Mouse (Mus musculus): Measurements from ENCODE around the gene Vmn1r219.
"Not testable (repeated sequence)": the region's sequence is repeated elsewhere in the genome, so short reads cannot be mapped to it uniquely, and the experiment has no call there.

The Vmn1r219 gene

DNA sequence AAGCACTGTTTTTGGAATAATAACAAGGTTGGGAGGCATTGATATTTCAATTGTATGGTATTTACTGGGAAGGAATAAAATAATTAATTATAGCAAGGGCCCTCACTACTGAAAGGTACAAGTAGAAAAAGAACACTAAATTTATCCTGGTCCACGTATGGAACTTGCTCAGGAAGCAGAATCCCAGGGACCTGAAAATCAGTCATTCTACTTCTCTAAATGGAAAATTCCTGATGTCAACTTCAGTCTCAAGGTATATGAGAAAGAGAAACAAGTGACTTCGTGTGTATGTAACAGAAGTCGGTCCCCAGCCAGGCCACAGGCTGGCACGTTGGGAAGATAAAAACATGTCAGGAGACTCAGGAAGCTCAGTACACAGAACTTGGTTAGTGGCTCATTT, at the start of gene Vmn1r219:
Vmn1r219 (plus strand) TSS at position 301 of the 400 bp plus-strand sequence.
- DNase-seq (ENCODE audit: low spot score), result no peak

GRCm38 (mm10) chr13:23118126-23118525, 41.0 kb upstream of the Vmn1r219 start, which contains the start of gene Vmn1r217:
Gene Vmn1r217 (minus strand): TSS chr13:23118226.
- DNase-seq (ENCODE audit: low spot score), result not testable (repeated sequence)

GRCm38 (mm10) chr13:23120611-23121010, 38.5 kb upstream of the Vmn1r219 start:
- DNase-seq (ENCODE audit: low spot score), result no peak

DNA sequence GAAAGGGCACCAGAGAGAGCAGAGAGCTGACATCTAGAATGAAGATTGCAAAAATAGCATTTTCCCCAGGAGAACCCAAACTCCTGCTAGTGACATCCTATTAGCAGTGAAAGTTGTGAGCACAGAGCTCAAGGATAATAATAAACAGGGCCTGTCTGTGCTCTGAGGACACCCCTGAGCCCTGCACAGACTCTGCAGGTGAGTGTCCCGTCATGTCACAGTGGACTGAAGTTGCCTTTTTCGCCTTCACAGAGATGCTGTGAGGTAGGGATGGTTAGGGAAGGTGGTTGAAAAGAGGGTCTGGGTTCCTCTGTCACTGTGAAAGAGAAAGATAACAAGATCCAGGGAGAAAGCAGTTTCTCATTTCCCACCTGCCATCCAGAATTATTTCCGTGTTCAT, 26.0 kb upstream of the Vmn1r219 start, which contains the start of gene Vmn1r218:
Vmn1r218 (plus strand) TSS at position 57 of the 400 bp plus-strand sequence.
- no peak for DNase-seq (ENCODE audit: low spot score)

DNA sequence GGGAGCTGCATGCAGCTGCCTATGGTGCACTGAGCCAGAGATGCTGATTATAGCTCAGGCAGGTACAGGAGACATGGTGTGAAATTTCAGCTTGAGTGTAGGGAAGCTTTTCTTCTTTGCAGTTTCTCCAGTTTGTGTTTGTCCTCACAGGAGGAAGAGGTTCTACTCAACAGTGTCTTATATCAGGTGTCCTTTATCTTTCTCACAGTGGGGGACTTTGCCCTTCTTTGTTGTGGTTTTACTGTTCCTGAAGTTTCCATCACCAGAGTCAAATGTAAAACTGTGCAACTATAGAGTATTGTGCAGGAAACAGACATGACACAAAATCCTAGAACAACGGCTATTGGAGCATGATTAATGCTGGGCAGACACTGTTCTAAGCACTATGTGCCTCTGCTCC, 25.6 kb upstream of the Vmn1r219 start:
- DNase-seq (ENCODE audit: low spot score), result no peak

DNA sequence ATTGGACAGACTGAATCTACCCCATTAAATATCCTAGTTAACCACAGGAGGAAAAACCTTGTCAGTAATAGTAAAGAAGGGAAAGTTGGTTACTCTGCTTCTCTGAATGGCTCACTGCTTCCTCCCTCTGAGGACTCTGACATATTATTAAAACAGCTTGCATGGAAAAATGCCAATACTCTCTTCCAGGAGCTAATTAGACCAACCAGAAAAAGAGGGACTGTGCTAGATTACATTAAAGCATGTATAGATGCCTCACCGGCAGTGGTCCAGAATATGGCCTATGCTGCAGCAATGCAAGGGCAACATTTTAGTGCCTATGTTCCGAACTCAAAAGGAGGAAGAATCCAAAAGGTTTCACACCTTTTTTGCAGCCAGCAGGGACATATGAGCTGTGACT, 20.2 kb upstream of the Vmn1r219 start:
- DNase-seq (ENCODE audit: low spot score), result no peak

DNA sequence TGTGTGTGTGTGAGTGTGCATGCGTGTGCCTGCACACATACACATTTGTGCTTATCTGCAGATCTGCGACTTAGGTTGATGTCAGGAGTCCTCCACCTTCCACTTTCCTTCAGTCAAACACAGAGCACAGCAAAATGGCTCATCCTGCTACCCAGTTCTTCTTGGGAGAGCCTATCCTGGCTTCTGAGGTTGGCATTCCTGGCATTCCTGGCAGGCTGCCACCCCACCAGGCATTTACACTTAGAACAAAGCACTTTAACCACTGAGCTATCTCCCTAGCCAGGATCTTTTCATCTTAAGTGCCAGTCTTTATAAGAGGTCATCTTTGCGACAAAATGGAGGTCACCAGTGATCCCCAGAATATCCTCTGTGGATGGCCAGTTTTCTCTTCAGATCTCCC, 1.3 kb upstream of the Vmn1r219 start:
- DNase-seq (ENCODE audit: low spot score), result peak; percentile 6

GRCm38 (mm10) chr13:23166471-23166870, 7.4 kb downstream of the Vmn1r219 start:
- DNase-seq (ENCODE audit: low spot score), result not testable (repeated sequence)

GRCm38 (mm10) chr13:23187875-23188274, 28.8 kb downstream of the Vmn1r219 start, which contains the start of gene Vmn1r220:
Gene Vmn1r220 (minus strand): TSS chr13:23187975.
- no peak for DNase-seq (ENCODE audit: low spot score)

- not testable (repeated sequence) for DNase-seq (ENCODE audit: low spot score)
Measured at GRCm38 (mm10) chr13:23203885-23204284, 44.8 kb downstream of the Vmn1r219 start.

DNA sequence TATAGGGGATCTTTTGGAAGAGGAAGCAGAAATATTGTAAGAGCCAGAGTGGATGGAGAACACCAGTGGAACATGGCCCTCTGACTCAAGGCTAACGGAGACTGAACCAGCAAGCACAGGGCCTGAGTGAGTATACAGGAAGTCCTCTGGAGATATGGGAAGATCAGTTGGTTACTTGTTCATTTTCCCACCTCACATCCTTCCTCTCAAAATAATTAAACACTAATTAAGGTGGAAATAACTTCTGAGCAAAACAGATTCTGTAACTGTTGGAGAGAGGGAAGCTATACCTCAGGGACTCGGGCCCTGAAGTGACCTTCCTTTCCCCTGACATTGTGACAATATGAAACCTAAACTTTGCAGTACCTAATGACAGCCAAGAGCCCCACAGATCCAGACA, 54.7 kb downstream of the Vmn1r219 start, which contains the start of gene Vmn1r221:
Vmn1r221 (plus strand) TSS at position 301 of the 400 bp plus-strand sequence.
- not testable (repeated sequence) for DNase-seq (ENCODE audit: low spot score)
